ENCODE assay signal across 12 mouse cellular contexts in the genomic region with DNA sequence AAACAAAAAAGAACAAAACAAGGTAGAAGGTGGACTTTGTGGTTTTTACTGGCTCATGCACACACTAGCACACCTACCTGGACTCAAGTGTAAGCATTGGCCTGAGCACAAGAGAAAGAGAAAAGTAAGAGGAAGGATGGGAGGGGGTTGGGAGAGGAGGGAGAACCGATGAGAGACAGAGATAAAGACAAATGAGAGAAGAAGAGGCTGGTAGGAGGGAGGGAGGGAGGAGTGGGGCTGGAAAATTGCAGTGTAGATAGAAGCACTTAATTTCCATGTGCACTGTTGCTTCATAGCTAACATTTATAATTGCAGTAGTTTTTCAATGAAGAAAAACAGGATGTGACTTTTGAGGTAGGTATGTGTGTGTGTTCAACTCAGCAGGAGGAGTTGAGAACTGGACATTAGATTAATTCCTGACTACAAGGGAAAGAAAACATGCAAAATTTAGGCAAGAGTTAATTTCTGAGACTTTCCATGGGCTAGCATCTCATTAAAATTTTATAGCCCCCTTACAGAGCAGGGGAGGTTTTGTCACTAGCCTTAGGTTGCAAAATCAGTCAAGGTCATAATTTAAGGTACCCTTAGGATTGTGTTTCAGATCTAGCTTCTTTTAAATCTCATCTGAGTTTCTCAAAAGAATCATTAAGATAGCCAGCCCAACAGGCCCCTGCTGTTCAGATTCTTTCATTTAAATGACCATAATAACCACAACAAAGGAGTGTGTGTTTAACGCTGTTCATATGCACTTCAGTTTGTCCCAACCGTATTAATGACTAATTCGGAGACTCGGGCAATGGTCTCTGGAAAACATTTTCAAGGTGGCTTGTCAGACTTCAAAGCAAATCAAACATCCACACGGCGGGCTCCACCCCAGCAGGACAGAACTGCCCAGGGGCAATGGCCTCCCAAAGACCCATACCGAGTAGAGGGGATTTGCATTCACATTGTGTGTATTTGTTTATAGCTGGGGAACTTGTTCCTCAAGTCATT.
DNase-seq lines count a peak whose midpoint lies in the region; ATAC-seq lines count a peak whose summit lies in the region.
"Had no signal": no experiment of that assay in that cellular context is flagged by ENCODE, and none has a peak within 500 bp of the region (broad histone marks: within the 10 kb centered on the region; RNA-seq: fewer than 3 reads in every experiment).

No protein-coding gene starts in this region.

- H3K9ac ChIP-seq in hindbrain, embryonic 13.5 days = no peak overlapping the region
- no peak overlapping the region for H3K9ac ChIP-seq in midbrain, embryonic 12.5 days (replicated peaks)
- no peak overlapping the region for H3K9ac ChIP-seq in intestine, embryonic 15.5 days
- H3K9ac ChIP-seq: liver, embryonic 14.5 days had no signal

- peak overlapping the region; percentile 36 for H3K4me2 ChIP-seq in hindbrain, embryonic 13.5 days
- peak overlapping the region; percentile 27 for H3K4me2 ChIP-seq in midbrain, embryonic 12.5 days (replicated peaks)
- H3K4me2 ChIP-seq in intestine, embryonic 15.5 days (replicated peaks) = no peak overlapping the region

- H3K4me1 ChIP-seq in hindbrain, embryonic 13.5 days (replicated peaks) = peaks cover 15% of the 10 kb centered on the region
- H3K4me1 ChIP-seq in midbrain, embryonic 12.5 days = peaks cover 11% of the 10 kb centered on the region; the same call in 1 of the 2 replicates
- H3K4me1 ChIP-seq in intestine, embryonic 15.5 days (replicated peaks) = no peaks in the 10 kb centered on the region

- H3K36me3 ChIP-seq in hindbrain, embryonic 13.5 days = no peaks in the 10 kb centered on the region
- no peaks in the 10 kb centered on the region for H3K36me3 ChIP-seq in midbrain, embryonic 12.5 days
- H3K36me3 ChIP-seq in intestine, embryonic 15.5 days = no peaks in the 10 kb centered on the region

- H3K27ac ChIP-seq in hindbrain, embryonic 13.5 days = no peak overlapping the region
- no peak overlapping the region; the same call in 1 of the 2 replicates for H3K27ac ChIP-seq in midbrain, embryonic 12.5 days (replicated peaks)
- H3K27ac ChIP-seq in intestine, embryonic 15.5 days = no peak overlapping the region
- H3K27ac ChIP-seq: liver, embryonic 14.5 days had no signal

- WGBS in hindbrain, embryonic 13.5 days = 4% methylated on average over 8 of the region's 8 CpGs
- 7% methylated on average over 8 of the region's 8 CpGs for WGBS in midbrain, embryonic 12.5 days
- WGBS in intestine, embryonic 15.5 days = 32% methylated on average over 8 of the region's 8 CpGs

- H3K27me3 ChIP-seq in hindbrain, embryonic 13.5 days = no peaks in the 10 kb centered on the region
- no peaks in the 10 kb centered on the region for H3K27me3 ChIP-seq in midbrain, embryonic 12.5 days
- H3K27me3 ChIP-seq in intestine, embryonic 15.5 days (replicated peaks) = no peaks in the 10 kb centered on the region

- DNase-seq in embryo, embryonic 10 days (ENCODE audit: low spot score) = peak; percentile 46
- no peak for DNase-seq in embryo, embryonic 9.5 days (ENCODE audit: extremely low spot score)
- peak; percentile 94 for DNase-seq in ZHBTc4 (ENCODE audit: low read depth, low spot score)
- no peak for DNase-seq in spleen, adult 18-20 months
- DNase-seq: cerebellum, adult 2 months; gastrocnemius, postnatal 10 days had no signal

- H3K4me3 ChIP-seq in hindbrain, embryonic 13.5 days = no peak overlapping the region
- H3K4me3 ChIP-seq in midbrain, embryonic 12.5 days = no peak overlapping the region
- H3K4me3 ChIP-seq in intestine, embryonic 15.5 days (replicated peaks) = no peak overlapping the region

- no peaks in the 10 kb centered on the region for H3K9me3 ChIP-seq in hindbrain, embryonic 13.5 days
- H3K9me3 ChIP-seq in midbrain, embryonic 12.5 days = no peaks in the 10 kb centered on the region
- no peaks in the 10 kb centered on the region for H3K9me3 ChIP-seq in intestine, embryonic 15.5 days

- ATAC-seq in hindbrain, embryonic 13.5 days (ENCODE audit: low FRiP score) = no peak
- peak; percentile 77 for ATAC-seq in midbrain, embryonic 12.5 days (ENCODE audit: low FRiP score, low read depth)
- ATAC-seq in megakaryocyte-erythroid progenitor cell, adult 5-6 weeks (replicated peaks; ENCODE audit: low FRiP score, low TSS enrichment, poor library complexity, severe bottlenecking) = no peak
- no peak for ATAC-seq in intestine, embryonic 15.5 days
- ATAC-seq: activated CD4-positive, CD25-positive, alpha-beta regulatory T cell, adult 4 months had no signal

Comparison
In these comparisons a context has a peak if more than half of its experiments do, and no peak if none do; other contexts are left out.
1. DNase-seq: peak in embryo, embryonic 10 days (single experiment) and ZHBTc4 (single experiment); none in embryo, embryonic 9.5 days (single experiment) and spleen, adult 18-20 months (0 of 2).